ENCODE assay signal across 13 mouse cellular contexts in genomic region chr9:47687604-47688003, GRCm38 (mm10).
"Had no signal": no experiment of that assay in that cellular context is flagged by ENCODE, and none has a peak within 500 bp of the region (broad histone marks: within the 10 kb centered on the region; RNA-seq: fewer than 3 reads in every experiment).

No protein-coding gene starts in this region.

- H3K9me3 ChIP-seq: limb, embryonic 10.5 days; liver, embryonic 15.5 days; megakaryocyte, embryonic 14.5 days; midbrain, embryonic 15.5 days; neural tube, embryonic 13.5 days had no signal

- H3K4me2 ChIP-seq: liver, embryonic 11.5 days; liver, embryonic 15.5 days; midbrain, embryonic 11.5 days; midbrain, embryonic 15.5 days; neural tube, embryonic 13.5 days had no signal

- H3K4me3 ChIP-seq: left cerebral cortex, adult 2 months; limb, embryonic 10.5 days; liver, embryonic 15.5 days; megakaryocyte, embryonic 14.5 days; midbrain, embryonic 15.5 days; neural tube, embryonic 13.5 days had no signal

- H3K27ac ChIP-seq: left cerebral cortex, adult 2 months; limb, embryonic 10.5 days; liver, embryonic 15.5 days; macrophage; midbrain, embryonic 15.5 days; neural tube, embryonic 13.5 days had no signal

- H3K27me3 ChIP-seq: liver, embryonic 15.5 days; megakaryocyte, embryonic 14.5 days; midbrain, embryonic 15.5 days; neural tube, embryonic 13.5 days had no signal

- DNase-seq: kidney, adult 8-10 months; lung, adult 2 months; right cerebral cortex, postnatal 4 days; thymus, postnatal 36 days had no signal

- H3K4me1 ChIP-seq: liver, embryonic 15.5 days; megakaryocyte, embryonic 14.5 days had no signal

- H3K36me3 ChIP-seq: limb, embryonic 10.5 days; liver, embryonic 15.5 days; midbrain, embryonic 15.5 days; neural tube, embryonic 13.5 days had no signal

- H3K9ac ChIP-seq: liver, embryonic 15.5 days; midbrain, embryonic 15.5 days; neural tube, embryonic 13.5 days had no signal

- ATAC-seq: midbrain, embryonic 15.5 days had no signal
